Mouse (Mus musculus) bone marrow, adult 2 months (tissue): Measurements from ENCODE around the gene Akap2.

Experiments
- CTCF ChIP-seq: fragments of 200-500 bp; IDR thresholded peaks from 2 replicates; pipeline ENCODE4 v1.5.1; 2011; ENCODE audit warnings: low read length, control low read depth; ENCODE audit not compliant: control insufficient read depth, insufficient read depth
- POLR2A ChIP-seq: fragments of 200-500 bp; IDR thresholded peaks from 2 replicates; pipeline ENCODE4 v1.6.1; 2011; ENCODE audit warnings: low read depth, mild to moderate bottlenecking, control low read depth, low read length, borderline replicate concordance; ENCODE audit not compliant: control insufficient read depth

GRCm38 (mm10) chr4:57902619-57903018, 185.2 kb downstream of the Akap2 start:
- TF ChIP-seq CTCF (no peak), POLR2A (no peak)
